Mouse (Mus musculus): Measurements from ENCODE around the gene Foxl2.

Gene Foxl2

DNA sequence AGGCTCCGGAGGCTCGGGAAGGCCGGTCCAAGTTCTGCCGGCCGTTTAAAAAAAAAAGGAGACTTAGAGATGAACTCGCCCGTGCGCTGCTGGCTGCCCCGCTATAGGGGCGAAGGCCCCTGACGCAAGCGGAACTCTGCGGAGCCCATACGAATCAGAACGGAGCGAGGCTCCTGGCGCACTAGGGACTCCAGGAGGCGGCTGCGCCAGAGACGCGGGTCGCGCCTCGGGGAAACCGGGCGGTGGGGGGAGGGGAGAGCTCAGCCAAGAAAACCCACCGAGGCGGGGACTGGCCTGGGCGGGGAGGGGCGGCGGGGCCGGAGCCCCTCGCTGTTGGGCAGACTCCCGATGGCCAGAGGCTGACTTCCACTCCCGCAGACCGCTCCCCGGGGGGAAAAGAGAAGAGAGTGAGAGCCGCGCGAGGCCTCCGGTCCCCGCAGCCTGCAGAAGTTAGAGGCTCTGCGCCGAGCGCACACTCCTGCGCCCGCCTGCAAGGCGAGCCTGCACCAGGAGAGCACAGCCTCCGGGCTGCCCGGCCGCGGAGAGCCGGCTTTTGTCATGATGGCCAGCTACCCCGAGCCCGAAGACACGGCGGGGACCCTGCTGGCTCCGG lies at the start of gene Foxl2:
TSS of gene Foxl2 (plus strand) at position 186 of the 613 bp plus-strand sequence.
- no peak for DNase-seq

DNA sequence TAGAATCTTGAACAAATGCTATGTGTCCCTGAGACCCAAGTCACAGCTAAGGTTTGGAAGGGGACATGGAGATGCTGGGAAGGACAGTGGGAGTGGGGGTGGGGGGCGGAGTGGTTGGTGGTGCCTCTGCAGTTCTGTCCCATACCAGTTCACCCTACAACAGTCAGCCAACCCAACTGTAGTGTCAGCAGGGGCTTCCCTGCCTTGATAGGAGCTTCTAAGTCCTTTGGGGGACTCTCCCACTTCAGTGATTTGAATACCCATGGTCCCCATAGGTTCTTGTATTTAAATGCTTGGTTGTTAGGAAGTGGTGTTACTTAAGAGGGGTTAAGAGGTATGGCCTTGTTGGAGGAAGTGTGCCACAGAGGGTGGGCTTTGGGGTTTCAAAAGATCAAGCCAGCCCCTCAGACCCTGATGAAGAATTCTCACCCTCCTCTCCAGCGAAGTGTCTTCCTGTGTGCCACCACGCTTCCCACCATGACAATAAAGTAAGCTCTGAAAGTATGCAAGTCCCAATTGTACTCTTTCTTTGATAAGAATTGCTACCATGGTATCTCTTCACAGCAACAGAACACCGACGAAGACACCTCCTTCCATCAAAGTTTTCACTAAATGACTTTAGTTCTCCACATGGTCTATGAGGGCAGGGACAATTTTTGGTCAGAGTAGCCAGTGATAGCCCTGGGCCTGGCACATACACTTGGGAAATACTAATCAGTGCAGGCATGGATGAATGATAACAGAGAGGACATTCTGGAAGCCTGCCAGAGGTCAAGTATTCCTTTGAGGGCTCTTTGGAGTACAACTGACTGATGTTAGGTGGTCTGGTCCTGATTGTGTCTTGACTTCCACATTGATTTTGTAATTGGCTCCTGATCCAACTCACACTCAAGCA lies 34.2 kb upstream of the Foxl2 start:
- no peak for DNase-seq

DNA sequence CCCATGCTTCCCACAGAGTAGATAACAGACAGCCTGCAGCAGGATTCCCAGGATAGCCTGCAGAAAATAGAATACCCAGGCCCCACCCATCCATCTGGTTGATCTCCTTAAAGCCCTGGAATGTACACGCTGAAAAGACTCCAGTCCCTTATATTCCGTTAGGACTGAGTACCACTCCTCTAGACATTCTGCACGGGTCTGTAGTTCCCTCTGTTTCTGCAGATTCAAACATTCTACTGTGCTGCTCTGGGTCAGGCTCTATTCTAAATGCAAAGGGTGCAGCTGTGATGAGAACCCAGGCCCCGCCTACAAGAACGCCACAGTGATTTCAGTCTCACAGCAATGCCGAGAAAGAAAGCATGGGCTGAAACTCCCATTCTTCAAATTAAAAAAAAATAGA lies 32.0 kb upstream of the Foxl2 start:
- DNase-seq: no peak

DNA sequence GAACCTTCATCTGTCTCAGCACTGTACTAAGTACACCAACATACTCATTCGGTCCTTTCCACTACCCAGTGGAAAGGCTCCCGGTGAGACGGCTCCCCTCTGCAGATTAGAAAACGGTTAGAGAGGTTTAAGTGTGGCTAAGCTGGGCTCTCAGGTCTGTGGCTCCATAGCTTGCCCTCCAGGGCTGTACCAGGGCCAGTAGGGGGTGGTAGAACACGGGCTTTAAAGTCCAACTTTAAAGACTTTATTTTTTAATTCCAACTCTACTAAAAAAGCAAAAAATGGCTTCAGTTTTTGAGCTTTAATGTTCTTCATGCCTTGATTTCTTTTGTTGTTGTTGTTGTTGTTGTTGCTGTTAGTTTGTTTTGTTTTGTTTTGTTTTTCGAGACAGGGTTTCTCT lies 30.9 kb upstream of the Foxl2 start:
- DNase-seq: no peak

DNA sequence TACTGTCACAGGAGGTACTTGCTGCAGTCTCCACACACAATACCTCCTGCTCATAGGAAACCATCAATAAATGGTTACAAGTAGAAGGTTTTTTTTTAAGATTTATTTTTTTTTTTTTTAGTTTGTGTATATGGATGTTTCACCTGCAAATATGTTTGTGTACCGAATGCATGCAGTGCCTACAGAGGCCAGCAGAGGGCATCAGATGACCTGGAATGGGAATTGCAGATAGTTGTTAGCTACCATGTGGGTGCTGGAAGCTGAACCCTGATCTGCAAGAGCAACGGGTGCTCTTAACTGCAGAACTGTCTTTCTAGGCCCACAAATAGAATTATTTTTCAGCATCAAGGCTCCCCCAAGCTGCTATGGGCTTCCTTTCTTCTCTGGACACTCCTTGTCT lies 25.6 kb upstream of the Foxl2 start:
- DNase-seq: no peak

DNA sequence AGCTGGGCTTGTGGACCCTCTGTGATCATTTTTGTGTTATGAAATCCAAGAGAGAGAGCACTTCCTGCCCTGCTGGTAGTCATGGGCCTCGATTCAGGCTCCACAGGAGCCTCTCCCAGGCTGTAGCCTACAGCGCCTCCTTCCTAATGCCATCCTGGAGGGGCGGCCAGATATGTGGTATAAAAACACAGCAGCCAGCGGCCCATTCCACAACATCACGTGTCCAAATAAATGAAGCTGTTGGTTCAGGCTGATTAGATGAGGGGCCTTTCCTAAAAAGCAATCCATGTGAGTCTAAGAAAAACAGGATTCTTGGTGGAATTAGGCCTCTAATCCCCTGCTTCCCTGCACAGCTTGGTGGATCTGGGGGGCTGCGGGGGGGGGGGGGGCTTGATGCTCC lies 22.2 kb upstream of the Foxl2 start:
- no peak for DNase-seq

DNA sequence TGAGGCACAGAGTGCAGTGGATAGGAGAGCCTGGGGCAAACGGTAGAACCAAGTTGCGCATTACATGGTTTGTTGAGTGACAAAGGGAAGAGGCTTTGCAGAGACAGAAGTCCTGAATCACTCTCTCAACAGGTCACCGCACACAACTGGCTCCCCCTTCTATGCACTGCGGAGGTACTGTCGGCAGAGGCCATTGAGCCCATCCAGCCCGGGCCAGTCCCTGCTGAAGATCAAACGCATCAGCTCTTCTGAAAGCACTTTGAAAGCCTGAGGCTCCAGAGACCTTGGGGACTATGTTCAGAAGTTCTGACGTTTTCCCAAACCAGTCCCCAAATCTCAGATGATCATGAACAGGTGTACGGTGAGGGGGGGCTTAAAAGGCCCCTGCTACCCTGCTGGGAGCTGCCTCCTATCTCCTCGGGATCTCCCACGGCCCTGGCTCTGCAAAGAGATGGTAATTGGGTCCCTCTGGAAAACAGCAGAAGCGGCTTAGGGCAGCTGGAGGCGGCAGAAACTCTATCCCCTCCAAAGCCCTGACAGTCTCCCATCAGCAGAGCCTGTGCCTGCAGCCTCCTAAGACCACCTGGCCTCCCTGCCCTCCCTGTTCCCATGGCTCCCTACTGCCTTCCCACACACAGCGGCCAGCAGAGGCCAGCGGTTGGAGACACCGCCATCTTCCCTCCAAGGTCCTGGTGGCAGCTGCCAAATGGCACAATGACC lies 19.7 kb upstream of the Foxl2 start:
- no peak for DNase-seq

DNA sequence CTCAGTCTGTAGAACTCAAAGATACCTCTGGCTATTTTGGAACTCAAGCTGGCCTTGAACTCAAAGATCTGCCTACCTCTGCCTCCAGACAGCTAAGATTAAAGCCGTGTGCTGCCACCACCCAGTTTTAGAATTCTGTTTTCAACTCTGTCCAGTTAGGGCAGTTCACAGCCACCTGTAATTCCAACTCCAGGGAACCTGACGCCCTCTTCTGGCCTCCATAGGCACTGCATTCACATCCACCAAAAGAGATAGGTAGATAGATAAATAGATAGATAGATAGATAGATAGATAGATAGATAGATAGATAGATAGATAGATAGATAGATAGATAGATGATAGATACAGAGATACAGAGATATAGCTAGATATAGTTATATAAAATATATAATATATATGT lies 15.8 kb upstream of the Foxl2 start:
- no peak for DNase-seq

DNA sequence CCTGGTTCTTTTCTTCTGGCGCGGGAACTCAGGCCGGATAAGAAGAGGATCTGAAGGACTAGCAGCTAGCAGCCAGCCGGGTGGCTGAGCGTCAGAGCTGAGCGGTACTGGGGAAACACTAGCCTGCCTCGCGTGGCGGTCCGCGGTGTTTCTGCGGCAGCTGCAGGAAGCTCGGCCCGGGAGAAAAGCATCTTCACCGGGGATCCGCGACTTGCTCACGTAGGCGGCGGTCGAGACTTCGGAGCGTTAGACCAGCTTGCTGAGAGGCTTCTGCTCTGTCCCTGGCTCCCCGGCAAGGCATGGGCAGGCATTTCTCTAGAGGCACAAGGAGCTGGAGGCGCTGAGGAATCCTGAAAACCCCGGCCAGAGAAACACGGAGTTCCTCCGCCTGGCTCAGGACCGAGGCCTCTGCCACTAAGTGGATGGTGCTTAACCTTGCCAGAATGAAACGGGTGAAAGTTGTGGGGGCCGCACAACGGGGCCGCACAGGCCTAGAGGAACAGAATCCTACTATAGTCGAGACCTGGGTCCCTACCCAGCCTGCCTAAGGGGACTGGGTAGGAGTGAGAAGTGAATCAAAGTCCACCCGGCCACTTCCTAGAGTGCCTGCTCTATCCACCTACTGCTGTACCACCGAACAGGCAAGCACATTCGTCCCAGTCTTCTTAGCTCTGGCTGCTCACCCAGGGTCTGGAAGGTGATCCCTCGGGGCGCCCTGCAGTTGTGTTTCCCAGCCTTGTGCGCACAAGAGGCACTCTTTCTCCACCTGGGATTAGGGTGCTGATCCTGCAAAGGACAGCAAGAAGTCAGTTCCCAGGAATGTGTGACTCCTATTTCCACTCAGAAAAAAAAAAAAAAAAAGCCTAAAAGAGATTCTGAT lies 2.7 kb upstream of the Foxl2 start:
- no peak for DNase-seq

DNA sequence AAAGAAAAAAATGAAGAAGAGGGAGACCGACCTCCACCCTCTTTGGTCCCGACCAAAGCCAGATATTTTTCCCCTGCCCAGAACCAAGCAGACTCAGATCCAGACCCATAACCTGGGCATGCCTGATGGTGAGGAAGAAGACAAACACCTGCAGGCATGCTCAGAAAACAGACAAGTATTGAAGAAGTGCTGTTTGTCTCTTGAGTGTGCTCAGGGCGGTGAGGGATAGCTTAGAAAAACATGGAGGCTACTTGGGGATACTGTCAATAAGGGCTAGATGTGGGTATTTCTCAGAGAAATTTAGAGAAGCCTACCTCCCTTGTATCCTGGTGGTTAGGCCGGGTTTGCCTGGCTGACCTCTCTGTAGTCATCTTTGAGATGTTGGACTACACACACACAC lies 1.8 kb upstream of the Foxl2 start:
- DNase-seq: no peak

DNA sequence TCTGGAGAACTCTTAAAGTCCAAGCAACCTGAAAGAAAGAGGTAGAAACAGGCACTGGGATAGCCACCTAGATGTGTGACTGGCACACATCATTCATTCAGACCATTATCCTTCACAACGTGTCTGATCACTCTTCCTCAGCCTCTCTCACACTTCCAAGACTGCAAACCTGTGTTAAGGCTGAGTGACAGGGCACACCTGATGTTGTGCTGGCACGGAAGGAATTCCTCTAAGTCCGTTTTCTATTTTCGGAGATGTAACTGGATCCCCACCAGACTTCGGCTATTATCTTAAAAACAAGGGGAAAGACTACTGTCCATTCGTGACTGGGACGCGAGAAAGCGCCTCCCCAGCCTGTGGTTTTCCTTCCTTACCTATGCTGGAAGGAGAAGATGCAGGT lies 1.3 kb upstream of the Foxl2 start:
- no peak for DNase-seq

DNA sequence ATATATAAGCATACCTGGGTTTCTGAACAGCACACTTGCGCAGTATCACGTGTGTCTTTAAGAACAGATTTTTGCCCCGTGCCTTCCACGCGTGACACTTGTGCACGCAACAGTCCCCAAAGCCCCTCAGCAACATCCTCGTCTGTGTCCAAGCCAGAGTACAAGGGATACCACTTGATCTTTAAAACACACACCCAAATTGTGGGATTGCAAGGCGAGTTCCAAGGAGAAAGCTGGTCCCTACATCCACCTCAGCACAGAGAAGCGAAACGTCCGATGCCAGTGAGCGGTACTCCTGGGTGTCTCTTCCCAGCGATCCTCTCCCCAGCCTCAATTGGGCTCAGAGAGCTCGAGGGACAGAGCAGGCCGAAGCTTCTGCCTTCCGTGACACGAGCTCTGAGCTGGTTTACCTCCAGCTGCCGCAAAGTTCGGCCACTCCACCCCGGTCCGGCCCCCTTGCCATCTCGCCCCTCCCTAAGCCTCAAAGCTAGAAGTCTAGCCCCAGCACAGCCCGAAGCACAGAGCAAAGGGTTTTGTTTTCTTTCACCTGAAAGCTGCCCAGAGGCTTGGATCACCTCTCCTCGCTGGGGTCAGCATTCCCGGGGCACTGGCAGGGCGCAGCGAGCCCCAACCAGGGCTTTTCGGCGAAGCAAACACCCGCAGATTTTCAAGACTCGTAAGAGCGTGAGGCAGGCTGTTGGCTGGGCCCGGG lies 541 bp upstream of the Foxl2 start:
- DNase-seq: no peak

DNA sequence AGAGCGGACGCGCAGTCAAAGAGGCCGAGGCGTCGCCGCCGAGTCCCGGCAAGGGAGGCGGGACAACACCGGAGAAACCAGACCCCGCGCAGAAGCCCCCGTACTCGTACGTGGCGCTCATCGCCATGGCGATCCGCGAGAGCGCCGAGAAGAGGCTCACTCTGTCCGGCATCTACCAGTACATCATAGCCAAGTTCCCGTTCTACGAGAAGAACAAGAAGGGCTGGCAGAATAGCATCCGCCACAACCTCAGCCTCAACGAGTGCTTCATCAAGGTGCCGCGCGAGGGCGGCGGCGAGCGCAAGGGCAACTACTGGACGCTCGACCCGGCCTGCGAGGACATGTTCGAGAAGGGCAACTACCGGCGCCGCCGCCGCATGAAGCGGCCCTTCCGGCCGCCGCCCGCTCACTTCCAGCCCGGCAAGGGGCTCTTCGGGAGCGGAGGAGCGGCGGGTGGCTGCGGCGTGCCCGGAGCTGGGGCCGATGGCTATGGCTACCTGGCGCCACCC lies 682 bp downstream of the Foxl2 start:
- no peak for DNase-seq

DNA sequence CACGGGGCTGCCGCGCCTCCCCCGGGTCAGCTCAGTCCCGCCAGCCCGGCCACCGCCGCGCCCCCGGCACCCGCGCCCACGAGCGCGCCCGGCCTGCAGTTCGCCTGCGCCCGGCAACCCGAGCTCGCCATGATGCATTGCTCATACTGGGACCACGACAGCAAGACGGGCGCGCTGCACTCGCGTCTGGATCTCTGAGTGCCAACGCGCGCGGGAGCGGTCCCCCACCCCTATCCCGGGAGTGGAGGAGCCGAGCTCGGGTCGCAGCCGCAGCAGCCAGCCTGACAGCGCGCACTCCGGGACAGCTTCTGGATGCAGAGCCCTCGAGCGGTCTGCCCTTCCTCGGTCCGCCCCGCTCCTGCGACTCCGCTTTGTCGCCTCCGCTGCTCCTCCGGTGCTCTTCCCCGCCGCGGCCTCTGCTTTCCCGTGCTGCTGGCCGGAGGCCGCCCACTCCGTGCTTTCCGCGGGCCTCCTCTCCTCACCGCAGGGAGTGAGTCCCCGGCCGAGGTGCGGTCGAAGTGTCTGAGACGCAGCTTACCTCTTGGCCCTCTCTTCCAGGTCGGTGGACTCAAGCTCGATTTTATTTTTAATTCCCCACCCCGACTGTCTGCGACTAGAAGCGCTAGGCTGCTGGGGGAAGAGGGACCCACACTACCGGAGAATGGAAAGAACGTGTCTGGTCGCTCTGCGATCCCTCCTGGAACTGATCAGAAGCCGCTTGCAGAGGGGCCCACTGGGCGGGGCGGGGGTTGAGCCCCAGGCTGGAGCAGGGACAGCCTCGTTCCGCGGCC lies 1.7 kb downstream of the Foxl2 start:
- no peak for DNase-seq

DNA sequence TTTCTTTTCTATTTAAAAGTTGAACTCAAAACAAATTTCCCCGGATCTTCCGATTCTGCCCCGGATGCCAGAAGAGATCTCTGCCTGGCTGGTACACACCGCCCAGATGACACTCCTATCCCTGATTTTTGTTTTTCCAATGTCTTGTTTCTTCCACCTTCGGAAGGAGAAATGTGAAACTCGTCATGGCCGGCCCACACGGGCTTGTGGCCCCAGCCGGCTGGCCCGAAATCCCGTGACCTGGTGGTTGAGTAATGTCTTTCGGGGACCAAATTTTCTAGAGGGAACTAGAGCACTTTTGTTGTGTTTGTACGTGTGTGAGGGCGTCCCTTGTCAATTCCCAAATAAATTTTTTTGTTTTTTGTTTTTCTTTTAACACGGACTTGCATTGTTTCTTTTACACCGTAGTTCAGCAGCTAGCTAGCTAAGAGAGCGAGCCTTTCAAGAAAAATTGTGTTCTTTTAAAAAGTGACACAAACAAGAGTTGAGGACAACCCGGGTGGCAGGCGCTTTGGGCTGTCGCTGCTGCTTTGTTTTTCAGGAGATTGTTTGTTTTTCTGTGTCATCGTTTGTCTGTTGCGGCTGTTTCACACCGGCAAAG lies 2.8 kb downstream of the Foxl2 start:
- DNase-seq: no peak

DNA sequence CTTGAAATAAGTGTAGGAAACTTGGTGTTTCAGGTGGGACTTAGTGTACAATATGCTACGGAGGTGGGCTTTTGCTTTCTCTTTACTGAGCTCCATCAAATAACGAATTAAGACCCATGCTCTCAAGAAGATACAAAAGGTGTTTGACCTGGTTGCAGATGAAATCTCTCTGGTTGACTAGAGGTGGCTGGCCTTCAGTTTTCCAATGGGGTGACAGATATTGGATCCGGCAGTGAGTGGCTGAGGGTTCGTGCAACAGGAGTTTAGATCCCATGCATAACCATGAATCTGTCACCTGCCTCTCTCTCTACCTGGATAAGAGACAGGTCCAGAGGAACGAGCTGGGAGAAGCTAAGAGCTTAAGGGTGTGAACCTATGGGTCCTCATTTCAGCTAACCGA lies 3.5 kb downstream of the Foxl2 start:
- no peak for DNase-seq

DNA sequence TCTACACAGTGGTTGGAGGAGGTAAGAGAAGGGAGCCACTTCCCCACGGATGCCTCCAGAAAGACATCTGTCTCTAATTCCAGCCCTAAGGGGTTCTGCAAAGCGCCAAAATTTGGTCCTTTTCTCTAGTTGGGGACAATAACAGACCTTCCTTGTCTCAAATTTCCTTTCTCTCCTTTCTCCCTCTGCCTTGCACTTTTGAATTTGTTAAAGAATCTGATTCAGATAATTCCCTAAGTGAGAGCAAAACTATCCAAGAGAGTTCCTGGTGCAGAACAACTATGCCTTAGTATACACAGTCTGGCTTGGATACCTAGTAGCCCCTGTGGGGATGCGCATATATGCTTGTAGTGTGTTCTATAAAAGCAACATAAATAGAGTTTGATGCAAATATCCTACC lies 4.8 kb downstream of the Foxl2 start:
- DNase-seq: no peak

DNA sequence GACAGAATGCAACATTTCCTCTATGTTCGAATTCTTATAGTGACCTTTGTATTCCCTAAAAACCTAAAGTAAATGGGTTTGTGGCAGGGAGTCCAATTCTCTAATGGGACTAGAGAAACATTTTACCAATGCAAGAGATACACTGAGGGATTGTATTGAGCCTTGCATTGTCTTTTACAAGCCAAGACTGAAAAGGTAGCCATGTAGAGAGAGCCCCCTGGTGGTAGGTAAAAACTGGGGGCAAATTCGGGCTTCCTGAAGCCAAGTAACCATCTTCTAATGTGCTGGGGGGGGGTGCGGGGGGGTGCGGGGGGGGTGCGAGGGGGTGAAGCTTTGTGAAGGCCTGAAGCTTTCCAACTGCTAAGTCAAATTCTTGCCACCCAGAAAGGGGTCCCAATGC lies 5.3 kb downstream of the Foxl2 start:
- no peak for DNase-seq

DNA sequence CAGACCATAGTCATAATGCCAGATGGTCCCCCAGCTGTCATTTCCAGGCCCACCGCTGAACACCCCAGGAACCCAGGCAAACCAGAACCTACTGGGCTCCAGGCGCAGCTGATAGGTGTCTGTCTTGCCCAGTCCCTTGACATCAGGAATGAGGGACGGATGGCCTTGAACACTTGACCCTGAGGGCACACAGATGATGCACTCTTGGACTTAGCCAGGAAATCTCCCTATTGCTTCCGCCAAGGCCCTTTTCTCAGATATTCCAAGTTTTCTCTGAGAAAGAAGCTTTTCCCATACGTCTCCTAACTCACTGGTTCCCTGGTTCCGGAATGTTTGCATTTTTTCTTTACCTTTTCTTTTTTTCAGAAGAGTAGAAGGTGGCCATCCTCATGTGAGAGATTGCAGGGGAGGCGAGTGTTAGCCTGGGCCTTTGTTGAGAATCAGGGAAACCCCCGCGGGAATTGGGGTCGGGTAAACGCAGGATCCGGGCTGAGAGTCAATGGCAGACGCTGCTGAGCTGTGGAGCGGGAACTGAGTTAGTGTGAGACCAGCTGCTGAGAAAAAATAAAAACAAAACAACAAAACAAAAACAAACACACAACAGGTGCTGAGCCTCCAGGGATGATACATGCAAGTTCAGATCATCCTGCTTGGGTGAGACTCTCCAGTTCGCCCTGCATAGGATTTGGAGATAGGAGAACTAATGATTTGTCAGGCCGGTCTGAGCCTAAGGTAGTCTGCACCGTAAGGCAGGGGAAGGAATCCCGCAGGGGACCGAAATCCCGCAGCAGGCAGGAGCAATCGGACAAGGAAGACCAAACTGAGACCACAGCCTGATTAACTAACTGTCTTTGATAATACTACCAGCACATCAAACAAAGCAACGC lies 6.7 kb downstream of the Foxl2 start:
- DNase-seq: no peak

Data from cerebellum, adult 11-12 months (tissue).